Mouse (Mus musculus): Measurements from ENCODE around the gene Emp1. TPM values are rescaled to one million over a fixed set of nuclear protein-coding genes. Genes with fewer than 3 reads are reported as not detected.

Gene Emp1
- polyA plus RNA-seq, 1 experiment from 2014 or later = 67.2 TPM

DNA sequence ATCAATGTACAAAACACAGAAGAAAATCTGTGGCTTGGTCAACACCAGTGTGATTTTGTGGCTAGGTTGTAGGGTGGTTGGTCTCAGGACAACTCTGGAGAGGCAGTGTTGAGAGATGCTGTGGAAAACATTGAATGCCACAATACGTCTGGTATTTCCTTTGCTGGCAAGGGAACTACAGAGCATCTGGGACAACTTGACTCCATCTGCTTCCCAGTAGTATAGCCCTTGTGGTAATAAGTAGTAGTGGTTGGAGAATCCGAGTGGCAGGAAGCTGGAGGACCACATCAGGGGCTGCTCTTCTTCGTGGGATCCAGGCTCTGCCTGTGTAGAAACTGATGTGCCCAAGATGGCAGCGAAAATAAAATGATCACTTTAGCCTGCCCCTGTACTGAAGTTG, 30.4 kb upstream of the Emp1 start:
- WGBS = 85% methylated on average over 4 of the region's 4 CpGs
- peaks cover 27% of the 10 kb centered on the region for H3K4me1 ChIP-seq (ENCODE audit: insufficient read depth, low read length)
- no peaks in the 10 kb centered on the region for H3K9me3 ChIP-seq (ENCODE audit: low read length)
- peak overlapping the region; percentile 64 for H3K27ac ChIP-seq (ENCODE audit: low read length)
- H3K9ac ChIP-seq (replicated peaks; ENCODE audit: low read length) = no peak overlapping the region
- no peak for ATAC-seq (ENCODE audit: low FRiP score, low TSS enrichment)
- no peaks in the 10 kb centered on the region for H3K36me3 ChIP-seq (ENCODE audit: insufficient read depth, low read length)
- no peak overlapping the region for H3K4me3 ChIP-seq (ENCODE audit: low read length)
- no peak overlapping the region for H3K4me2 ChIP-seq (replicated peaks; ENCODE audit: low read depth, low read length)
- H3K27me3 ChIP-seq (ENCODE audit: insufficient read depth, low read length) = no peaks in the 10 kb centered on the region

GRCm38 (mm10) chr6:135332737-135333281, 29.5 kb upstream of the Emp1 start:
- Histone ChIP-seq H3K9ac (replicated peaks; ENCODE audit: low read length) (no peak overlapping the region), H3K4me1 (ENCODE audit: insufficient read depth, low read length) (peaks cover 27% of the 10 kb centered on the region), H3K4me3 (ENCODE audit: low read length) (no peak overlapping the region), H3K9me3 (ENCODE audit: low read length) (no peaks in the 10 kb centered on the region), H3K27me3 (ENCODE audit: insufficient read depth, low read length) (no peaks in the 10 kb centered on the region), H3K36me3 (ENCODE audit: insufficient read depth, low read length) (no peaks in the 10 kb centered on the region), H3K27ac (ENCODE audit: low read length) (peak overlapping the region; percentile 84), H3K4me2 (replicated peaks; ENCODE audit: low read depth, low read length) (peak overlapping the region; percentile 25; the same call in 1 of the 2 replicates)
- peak; percentile 87 for ATAC-seq (ENCODE audit: low FRiP score, low TSS enrichment)
- WGBS = 20% methylated on average over 10 of the region's 10 CpGs

DNA sequence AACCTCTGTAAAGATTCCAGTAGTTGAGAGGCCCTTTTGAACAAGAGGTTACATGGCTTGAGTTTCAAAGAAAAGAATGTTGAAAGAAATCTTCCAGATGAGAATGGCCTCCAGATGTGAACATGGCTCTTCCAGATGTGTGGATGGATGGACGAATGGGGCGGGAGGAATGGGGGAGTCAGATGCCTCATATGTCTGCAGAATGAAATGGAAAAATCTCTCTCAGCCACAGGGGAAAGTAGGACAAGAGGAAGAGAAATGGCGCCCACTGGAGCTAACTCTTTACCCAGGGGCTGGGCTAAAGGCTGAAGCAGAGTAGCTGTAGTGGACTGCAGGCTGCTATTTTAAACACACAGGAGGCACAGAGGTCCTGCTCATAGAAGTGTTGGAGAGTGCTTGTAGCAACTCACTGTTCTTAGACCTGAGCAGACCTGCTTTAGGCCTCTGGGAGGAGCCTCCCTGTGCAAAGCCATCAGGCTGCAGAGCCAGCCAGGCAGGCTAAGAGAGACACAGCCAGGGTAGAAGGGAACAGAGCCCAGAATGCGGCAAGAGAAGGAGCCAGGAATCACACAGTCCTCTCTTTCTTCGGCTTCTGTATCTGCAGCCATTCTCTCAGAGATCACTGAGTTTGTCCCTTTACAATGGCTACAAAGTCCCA, 28.2 kb upstream of the Emp1 start:
- no peak overlapping the region for H3K9ac ChIP-seq (replicated peaks; ENCODE audit: low read length)
- H3K4me1 ChIP-seq (ENCODE audit: insufficient read depth, low read length) = peaks cover 27% of the 10 kb centered on the region
- no peaks in the 10 kb centered on the region for H3K27me3 ChIP-seq (ENCODE audit: insufficient read depth, low read length)
- H3K27ac ChIP-seq (ENCODE audit: low read length) = peak overlapping the region; percentile 84; the same call in 1 of the 2 replicates
- no peak overlapping the region for H3K4me3 ChIP-seq (ENCODE audit: low read length)
- no peaks in the 10 kb centered on the region for H3K9me3 ChIP-seq (ENCODE audit: low read length)
- H3K4me2 ChIP-seq (replicated peaks; ENCODE audit: low read depth, low read length) = no peak overlapping the region
- WGBS = 65% methylated on average over 5 of the region's 5 CpGs
- peak; percentile 65; the same call in 1 of the 2 replicates for ATAC-seq (ENCODE audit: low FRiP score, low TSS enrichment)
- no peaks in the 10 kb centered on the region for H3K36me3 ChIP-seq (ENCODE audit: insufficient read depth, low read length)

DNA sequence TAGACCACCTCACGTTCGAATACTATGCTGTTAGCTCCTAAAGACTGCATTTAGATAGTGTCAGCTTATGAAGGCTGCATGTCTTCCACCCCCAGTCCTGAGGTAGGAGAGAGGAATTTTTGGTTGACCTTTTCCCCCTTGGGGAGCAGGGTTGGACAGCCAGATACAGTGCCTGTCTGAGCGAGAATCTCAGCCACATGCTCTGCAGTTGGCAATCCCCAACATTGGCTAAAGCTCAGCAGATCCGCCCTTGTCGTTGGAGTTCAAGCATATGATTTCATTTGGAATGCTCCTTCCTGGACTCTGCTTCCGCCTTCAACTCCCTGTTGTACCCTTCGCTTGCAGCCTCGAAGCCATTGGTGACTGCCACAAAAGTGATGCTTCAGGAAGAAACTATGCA, 26.0 kb upstream of the Emp1 start:
- WGBS = 90% methylated on average over 8 of the region's 8 CpGs
- no peak overlapping the region for H3K27ac ChIP-seq (ENCODE audit: low read length)
- no peak for ATAC-seq (ENCODE audit: low FRiP score, low TSS enrichment)
- no peak overlapping the region for H3K9ac ChIP-seq (replicated peaks; ENCODE audit: low read length)
- H3K4me3 ChIP-seq (ENCODE audit: low read length) = no peak overlapping the region
- H3K27me3 ChIP-seq (ENCODE audit: insufficient read depth, low read length) = no peaks in the 10 kb centered on the region
- no peaks in the 10 kb centered on the region for H3K9me3 ChIP-seq (ENCODE audit: low read length)
- no peak overlapping the region for H3K4me2 ChIP-seq (replicated peaks; ENCODE audit: low read depth, low read length)
- H3K4me1 ChIP-seq (ENCODE audit: insufficient read depth, low read length) = peaks cover 30% of the 10 kb centered on the region
- H3K36me3 ChIP-seq (ENCODE audit: insufficient read depth, low read length) = no peaks in the 10 kb centered on the region

- Histone ChIP-seq H3K4me3 (ENCODE audit: low read length) (no peak overlapping the region), H3K36me3 (ENCODE audit: insufficient read depth, low read length) (no peaks in the 10 kb centered on the region), H3K27me3 (ENCODE audit: insufficient read depth, low read length) (no peaks in the 10 kb centered on the region), H3K9ac (replicated peaks; ENCODE audit: low read length) (no peak overlapping the region), H3K27ac (ENCODE audit: low read length) (peak overlapping the region; percentile 70), H3K4me1 (ENCODE audit: insufficient read depth, low read length) (peaks cover 3% of the 10 kb centered on the region; the same call in 1 of the 2 replicates), H3K9me3 (ENCODE audit: low read length) (no peaks in the 10 kb centered on the region), H3K4me2 (replicated peaks; ENCODE audit: low read depth, low read length) (no peak overlapping the region)
- ATAC-seq (ENCODE audit: low FRiP score, low TSS enrichment) = no peak; the same call in 1 of the 2 replicates
- 60% methylated on average over 9 of the region's 9 CpGs for WGBS
These were observed 21.8 kb upstream of the Emp1 start for GRCm38 (mm10) chr6:135340355-135341075.

DNA sequence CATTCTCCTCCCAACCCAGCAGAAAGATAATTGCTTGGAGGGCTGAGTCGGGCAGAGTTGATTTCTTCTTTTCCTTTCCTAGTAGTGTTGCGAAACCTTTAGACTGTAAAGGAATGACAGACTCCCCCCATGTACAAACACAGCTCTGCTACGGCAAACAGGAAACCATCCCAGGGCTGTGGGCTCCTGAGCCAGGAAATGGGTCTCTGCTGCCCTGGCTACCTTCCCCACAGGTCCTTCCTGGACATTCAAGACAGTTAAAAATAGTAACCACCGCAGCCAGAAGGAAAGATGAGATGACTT, 21.3 kb upstream of the Emp1 start:
- no peaks in the 10 kb centered on the region for H3K27me3 ChIP-seq (ENCODE audit: insufficient read depth, low read length)
- peak overlapping the region; percentile 70 for H3K27ac ChIP-seq (ENCODE audit: low read length)
- H3K9me3 ChIP-seq (ENCODE audit: low read length) = no peaks in the 10 kb centered on the region
- no peak overlapping the region for H3K9ac ChIP-seq (replicated peaks; ENCODE audit: low read length)
- H3K36me3 ChIP-seq (ENCODE audit: insufficient read depth, low read length) = no peaks in the 10 kb centered on the region
- WGBS = 49% methylated on average over 4 of the region's 4 CpGs
- H3K4me2 ChIP-seq (replicated peaks; ENCODE audit: low read depth, low read length) = no peak overlapping the region
- ATAC-seq (ENCODE audit: low FRiP score, low TSS enrichment) = peak; percentile 76
- H3K4me3 ChIP-seq (ENCODE audit: low read length) = no peak overlapping the region
- H3K4me1 ChIP-seq (ENCODE audit: insufficient read depth, low read length) = peaks cover 3% of the 10 kb centered on the region; the same call in 1 of the 2 replicates

- WGBS = 42% methylated on average over 8 of the region's 8 CpGs
- Histone ChIP-seq H3K9me3 (ENCODE audit: low read length) (no peaks in the 10 kb centered on the region), H3K9ac (replicated peaks; ENCODE audit: low read length) (no peak overlapping the region), H3K27ac (ENCODE audit: low read length) (peak overlapping the region; percentile 78), H3K27me3 (ENCODE audit: insufficient read depth, low read length) (no peaks in the 10 kb centered on the region), H3K4me1 (ENCODE audit: insufficient read depth, low read length) (peaks cover 20% of the 10 kb centered on the region), H3K4me3 (ENCODE audit: low read length) (no peak overlapping the region), H3K36me3 (ENCODE audit: insufficient read depth, low read length) (no peaks in the 10 kb centered on the region), H3K4me2 (replicated peaks; ENCODE audit: low read depth, low read length) (no peak overlapping the region)
- peak; percentile 87 for ATAC-seq (ENCODE audit: low FRiP score, low TSS enrichment)
These were observed 10.6 kb upstream of the Emp1 start for GRCm38 (mm10) chr6:135351638-135352302.

- Histone ChIP-seq H3K27ac (ENCODE audit: low read length) (0 out of 2 replicates have a peak overlapping the region, but pooled peaks have one; percentile 26), H3K36me3 (ENCODE audit: insufficient read depth, low read length) (no peaks in the 10 kb centered on the region), H3K27me3 (ENCODE audit: insufficient read depth, low read length) (no peaks in the 10 kb centered on the region), H3K4me1 (ENCODE audit: insufficient read depth, low read length) (peaks cover 20% of the 10 kb centered on the region), H3K4me3 (ENCODE audit: low read length) (no peak overlapping the region), H3K4me2 (replicated peaks; ENCODE audit: low read depth, low read length) (no peak overlapping the region), H3K9me3 (ENCODE audit: low read length) (no peaks in the 10 kb centered on the region), H3K9ac (replicated peaks; ENCODE audit: low read length) (no peak overlapping the region)
- WGBS = 83% methylated on average over 4 of the region's 4 CpGs
- ATAC-seq (ENCODE audit: low FRiP score, low TSS enrichment) = no peak
These were observed 9.8 kb upstream of the Emp1 start for GRCm38 (mm10) chr6:135352537-135352936.

GRCm38 (mm10) chr6:135354953-135355352, 7.4 kb upstream of the Emp1 start:
- no peak overlapping the region for H3K4me3 ChIP-seq (ENCODE audit: low read length)
- H3K4me1 ChIP-seq (ENCODE audit: insufficient read depth, low read length) = peaks cover 20% of the 10 kb centered on the region
- 60% methylated on average over 4 of the region's 4 CpGs for WGBS
- no peak overlapping the region for H3K4me2 ChIP-seq (replicated peaks; ENCODE audit: low read depth, low read length)
- no peaks in the 10 kb centered on the region for H3K9me3 ChIP-seq (ENCODE audit: low read length)
- ATAC-seq (ENCODE audit: low FRiP score, low TSS enrichment) = peak; percentile 67; the same call in 1 of the 2 replicates
- H3K36me3 ChIP-seq (ENCODE audit: insufficient read depth, low read length) = no peaks in the 10 kb centered on the region
- H3K9ac ChIP-seq (replicated peaks; ENCODE audit: low read length) = no peak overlapping the region
- no peaks in the 10 kb centered on the region for H3K27me3 ChIP-seq (ENCODE audit: insufficient read depth, low read length)
- H3K27ac ChIP-seq (ENCODE audit: low read length) = no peak overlapping the region

Measured in kidney, embryonic 16.5 days (tissue).